Mouse (Mus musculus): ENCODE measurements around the gene Ghdc. TPM values are rescaled to one million over a fixed set of nuclear protein-coding genes. Genes with fewer than 3 reads are reported as not detected.

Ghdc gene
- total and polyA plus RNA-seq, 3 experiments = 3.6 to 6.0 (median 3.9) TPM

DNA sequence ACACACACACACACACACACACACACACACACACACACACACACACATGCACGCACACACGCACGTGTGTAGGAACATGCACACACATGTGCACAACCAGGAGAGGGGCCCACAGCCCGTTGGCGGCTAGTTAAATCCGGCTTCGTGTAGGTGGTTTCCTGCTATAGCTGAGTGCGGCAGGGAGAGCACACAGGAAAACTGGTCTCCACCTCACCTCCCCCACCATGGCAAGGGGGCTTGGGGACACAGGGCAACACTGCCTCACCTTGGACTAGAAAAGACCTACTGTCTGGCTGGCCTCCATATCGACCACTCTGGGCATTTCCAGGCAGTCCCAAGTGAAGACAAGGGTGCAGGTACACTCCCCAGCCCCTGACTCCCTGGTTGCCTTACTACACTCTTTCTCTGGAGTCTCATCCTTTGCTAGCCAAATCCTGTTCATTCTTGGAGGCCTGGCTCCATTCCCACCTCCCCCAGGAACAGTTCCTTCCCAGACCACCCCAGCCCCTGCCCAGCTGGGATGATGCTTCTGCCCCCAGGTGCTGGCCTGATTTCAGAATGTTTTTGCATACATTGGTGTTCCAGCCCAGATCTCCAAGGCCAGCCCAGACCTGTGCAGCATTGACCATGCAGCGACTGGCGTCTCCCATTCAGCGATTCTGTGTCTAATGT, 16.6 kb downstream of the Ghdc start:
- Histone ChIP-seq H3K9me3 (replicated peaks) (no peaks in the 10 kb centered on the region), H3K36me3 (replicated peaks) (peaks cover 3% of the 10 kb centered on the region), H3K4me3 (ENCODE audit: low read depth, low read length) (no peak overlapping the region), H3K27me3 (ENCODE audit: insufficient read depth, low read length) (peaks cover 66% of the 10 kb centered on the region), H3K4me1 (ENCODE audit: insufficient read depth, low read depth, low read length) (peaks cover 13% of the 10 kb centered on the region)
- DNase-seq (ENCODE audit: low spot score) = no peak
- TF ChIP-seq POLR2AphosphoS5 (IDR thresholded peaks at IDR 0.05; ENCODE audit: insufficient replicate concordance, low read depth, low read length) (no peak), GATA1 (IDR thresholded peaks at IDR 0.05; ENCODE audit: borderline replicate concordance, low read length) (no peak), GATA2 (IDR thresholded peaks at IDR 0.05; ENCODE audit: borderline replicate concordance, low read depth, low read length) (no peak), TAL1 (conservative IDR thresholded peaks at IDR 0.05; ENCODE audit: low read depth, low read length) (no peak), CTCF (IDR thresholded peaks at IDR 0.05; ENCODE audit: low read depth, low read length) (no peak)
- no peak for ATAC-seq (ENCODE audit: extremely low read depth, insufficient number of reproducible peaks, low FRiP score, poor library complexity, severe bottlenecking)

- Histone ChIP-seq H3K36me3 (replicated peaks) (peaks cover 3% of the 10 kb centered on the region), H3K4me3 (ENCODE audit: low read depth, low read length) (no peak overlapping the region), H3K27me3 (ENCODE audit: insufficient read depth, low read length) (peaks cover 62% of the 10 kb centered on the region), H3K9me3 (replicated peaks) (no peaks in the 10 kb centered on the region), H3K4me1 (ENCODE audit: insufficient read depth, low read depth, low read length) (peaks cover 20% of the 10 kb centered on the region)
- ATAC-seq (ENCODE audit: extremely low read depth, insufficient number of reproducible peaks, low FRiP score, poor library complexity, severe bottlenecking) (no peak), DNase-seq (ENCODE audit: low spot score) (no peak)
- no peak for TF ChIP-seq GATA2 (IDR thresholded peaks at IDR 0.05; ENCODE audit: borderline replicate concordance, low read depth, low read length)
- no peak for TF ChIP-seq TAL1 (conservative IDR thresholded peaks at IDR 0.05; ENCODE audit: low read depth, low read length)
- TF ChIP-seq POLR2AphosphoS5 (IDR thresholded peaks at IDR 0.05; ENCODE audit: insufficient replicate concordance, low read depth, low read length) = no peak
- no peak for TF ChIP-seq CTCF (IDR thresholded peaks at IDR 0.05; ENCODE audit: low read depth, low read length)
- no peak for TF ChIP-seq GATA1 (IDR thresholded peaks at IDR 0.05; ENCODE audit: borderline replicate concordance, low read length)
Measured at GRCm38 (mm10) chr11:100752294-100752693, 18.5 kb downstream of the Ghdc start.

DNA sequence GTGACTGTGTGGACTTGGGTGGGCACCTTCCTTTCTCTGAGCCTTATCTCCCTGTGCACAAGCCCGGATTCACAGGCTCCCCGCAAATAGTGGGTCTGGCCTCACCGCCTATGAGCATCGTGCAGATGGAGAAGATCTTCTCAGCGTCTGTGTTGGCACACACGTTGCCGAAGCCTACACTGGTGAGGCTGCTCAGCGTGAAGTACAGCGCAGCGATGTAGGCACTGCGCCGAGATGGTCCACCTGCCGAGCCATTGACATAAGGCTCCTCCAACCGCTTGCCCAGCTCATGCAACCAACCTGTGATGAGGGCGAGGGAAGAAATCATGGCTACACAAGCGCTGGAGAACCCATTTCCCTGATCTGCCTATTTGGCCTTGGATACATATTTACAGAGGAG, 20.6 kb downstream of the Ghdc start:
- TF ChIP-seq CTCF (IDR thresholded peaks at IDR 0.05; ENCODE audit: low read depth, low read length) (no peak), TAL1 (conservative IDR thresholded peaks at IDR 0.05; ENCODE audit: low read depth, low read length) (no peak), GATA1 (IDR thresholded peaks at IDR 0.05; ENCODE audit: borderline replicate concordance, low read length) (no peak), POLR2AphosphoS5 (IDR thresholded peaks at IDR 0.05; ENCODE audit: insufficient replicate concordance, low read depth, low read length) (no peak), GATA2 (IDR thresholded peaks at IDR 0.05; ENCODE audit: borderline replicate concordance, low read depth, low read length) (no peak)
- peaks cover 3% of the 10 kb centered on the region for H3K36me3 ChIP-seq (replicated peaks)
- H3K4me1 ChIP-seq (ENCODE audit: insufficient read depth, low read depth, low read length) = peaks cover 26% of the 10 kb centered on the region
- no peaks in the 10 kb centered on the region for H3K9me3 ChIP-seq (replicated peaks)
- no peak for ATAC-seq (ENCODE audit: extremely low read depth, insufficient number of reproducible peaks, low FRiP score, poor library complexity, severe bottlenecking)
- H3K27me3 ChIP-seq (ENCODE audit: insufficient read depth, low read length) = peaks cover 50% of the 10 kb centered on the region
- H3K4me3 ChIP-seq (ENCODE audit: low read depth, low read length) = no peak overlapping the region
- no peak for DNase-seq (ENCODE audit: low spot score)

DNA sequence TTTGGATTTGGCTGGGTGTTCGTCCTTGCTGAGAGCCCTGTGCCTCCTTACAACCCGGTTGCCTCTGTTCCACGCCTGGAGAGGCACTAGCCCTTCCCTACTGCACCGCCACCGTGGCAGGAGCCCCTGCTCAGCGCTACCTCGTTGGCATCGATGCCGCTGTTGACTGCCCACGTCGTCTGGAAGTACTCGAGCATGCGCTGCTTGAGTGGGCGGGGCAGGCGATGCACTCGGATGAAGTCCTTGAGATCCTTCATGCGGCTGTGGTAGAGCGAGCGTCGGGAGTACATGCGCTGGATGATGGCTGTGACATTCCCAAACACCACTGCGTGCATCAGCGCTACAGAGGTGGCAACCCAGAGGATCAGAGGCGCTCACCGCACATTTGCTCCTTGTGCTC, 21.3 kb downstream of the Ghdc start:
- Histone ChIP-seq H3K4me3 (ENCODE audit: low read depth, low read length) (no peak overlapping the region), H3K36me3 (replicated peaks) (peaks cover 3% of the 10 kb centered on the region), H3K9me3 (replicated peaks) (no peaks in the 10 kb centered on the region), H3K4me1 (ENCODE audit: insufficient read depth, low read depth, low read length) (peaks cover 26% of the 10 kb centered on the region), H3K27me3 (ENCODE audit: insufficient read depth, low read length) (peaks cover 45% of the 10 kb centered on the region)
- no peak for DNase-seq (ENCODE audit: low spot score)
- TF ChIP-seq GATA2 (IDR thresholded peaks at IDR 0.05; ENCODE audit: borderline replicate concordance, low read depth, low read length) = no peak
- ATAC-seq (ENCODE audit: extremely low read depth, insufficient number of reproducible peaks, low FRiP score, poor library complexity, severe bottlenecking) = no peak

- ATAC-seq (ENCODE audit: extremely low read depth, insufficient number of reproducible peaks, low FRiP score, poor library complexity, severe bottlenecking) = no peak
- no peak for DNase-seq (ENCODE audit: low spot score)
- Histone ChIP-seq H3K27me3 (ENCODE audit: insufficient read depth, low read length) (peaks cover 41% of the 10 kb centered on the region), H3K36me3 (replicated peaks) (peaks cover 3% of the 10 kb centered on the region), H3K9me3 (replicated peaks) (no peaks in the 10 kb centered on the region), H3K4me1 (ENCODE audit: insufficient read depth, low read depth, low read length) (peaks cover 26% of the 10 kb centered on the region), H3K4me3 (ENCODE audit: low read depth, low read length) (no peak overlapping the region)
- TF ChIP-seq TAL1 (conservative IDR thresholded peaks at IDR 0.05; ENCODE audit: low read depth, low read length) = no peak
- no peak for TF ChIP-seq CTCF (IDR thresholded peaks at IDR 0.05; ENCODE audit: low read depth, low read length)
- TF ChIP-seq POLR2AphosphoS5 (IDR thresholded peaks at IDR 0.05; ENCODE audit: insufficient replicate concordance, low read depth, low read length) = no peak
- no peak for TF ChIP-seq GATA1 (IDR thresholded peaks at IDR 0.05; ENCODE audit: borderline replicate concordance, low read length)
- no peak for TF ChIP-seq GATA2 (IDR thresholded peaks at IDR 0.05; ENCODE audit: borderline replicate concordance, low read depth, low read length)
Measured at GRCm38 (mm10) chr11:100748620-100749019, 22.1 kb downstream of the Ghdc start.

- TF ChIP-seq CTCF (IDR thresholded peaks at IDR 0.05; ENCODE audit: low read depth, low read length) (no peak), POLR2AphosphoS5 (IDR thresholded peaks at IDR 0.05; ENCODE audit: insufficient replicate concordance, low read depth, low read length) (no peak), GATA2 (IDR thresholded peaks at IDR 0.05; ENCODE audit: borderline replicate concordance, low read depth, low read length) (no peak), GATA1 (IDR thresholded peaks at IDR 0.05; ENCODE audit: borderline replicate concordance, low read length) (no peak), TAL1 (conservative IDR thresholded peaks at IDR 0.05; ENCODE audit: low read depth, low read length) (no peak)
- Histone ChIP-seq H3K4me1 (ENCODE audit: insufficient read depth, low read depth, low read length) (peaks cover 26% of the 10 kb centered on the region), H3K4me3 (ENCODE audit: low read depth, low read length) (no peak overlapping the region), H3K9me3 (replicated peaks) (no peaks in the 10 kb centered on the region), H3K27me3 (ENCODE audit: insufficient read depth, low read length) (peaks cover 39% of the 10 kb centered on the region), H3K36me3 (replicated peaks) (peaks cover 3% of the 10 kb centered on the region)
- ATAC-seq (ENCODE audit: extremely low read depth, insufficient number of reproducible peaks, low FRiP score, poor library complexity, severe bottlenecking) = no peak
- no peak for DNase-seq (ENCODE audit: low spot score)
Measured at GRCm38 (mm10) chr11:100747114-100747513, 23.6 kb downstream of the Ghdc start.
